Mouse (Mus musculus): ENCODE results near the gene Pigc. TPM values are rescaled to one million over a fixed set of nuclear protein-coding genes. Genes with fewer than 3 reads are reported as not detected.

Pigc gene
- 10 to 100 TPM; 15.8 to 18.3 TPM for total RNA-seq (2023)

DNA sequence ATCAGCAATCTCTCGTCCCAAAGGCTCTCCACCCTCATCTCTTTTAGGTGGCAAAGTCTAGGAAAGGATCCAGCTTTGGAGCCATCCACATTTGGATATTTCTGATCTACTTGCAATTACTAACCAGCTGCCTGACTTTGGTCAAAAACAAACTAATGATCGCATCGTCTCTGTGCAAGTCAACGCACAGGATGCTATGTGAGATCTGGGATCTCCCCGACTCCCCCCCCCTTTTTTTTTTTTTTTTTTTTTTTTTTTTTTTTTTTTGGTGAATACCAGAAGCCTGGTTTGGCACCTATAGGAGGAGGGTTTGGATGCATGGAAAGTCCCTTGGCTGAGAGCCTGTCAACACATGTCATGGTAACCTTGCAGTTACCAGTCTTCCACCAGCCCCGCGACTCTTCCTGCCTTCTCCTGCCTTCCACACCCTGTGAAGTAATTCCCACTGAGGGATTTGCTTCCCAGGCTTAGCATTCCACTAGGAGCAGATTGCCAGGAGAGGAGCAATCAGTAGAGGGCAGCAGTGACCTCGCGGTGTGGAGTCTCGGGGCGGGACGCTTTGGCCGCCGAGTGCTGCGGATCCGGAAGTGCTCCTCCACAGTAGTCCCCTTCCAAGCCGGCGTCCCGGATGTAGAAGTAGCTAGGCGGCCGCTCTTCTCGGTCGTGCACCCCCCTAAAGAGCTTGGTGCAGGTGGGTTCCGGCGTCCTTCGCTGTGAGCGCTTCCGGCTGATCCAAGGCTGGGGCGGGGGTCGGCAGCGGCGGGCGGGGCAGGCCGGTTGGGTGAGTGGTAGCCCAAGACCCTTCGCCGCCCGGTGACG lies at the start of gene Pigc:
TSS of gene Pigc (plus strand) at position 598 of the 819 bp plus-strand sequence.

GRCm38 (mm10) chr1:161979536-161979935 lies 10.6 kb downstream of the Pigc start, which contains the start of gene 4930558K02Rik:
4930558K02Rik (minus strand) TSS chr1:161979636.

Other genes starting within 250 kb of the Pigc start
- gene Fasl, start 180.7 kb upstream of the Pigc start, total RNA-seq (2023), result not detected
- 10 to 100 TPM; 51.7 to 57.8 TPM for gene Suco, start 92.5 kb upstream of the Pigc start, total RNA-seq (2023)
- gene 4930558K02Rik, start 10.4 kb downstream of the Pigc start, total RNA-seq (2023), result not detected

All from monocyte, adult 59 days (primary cell).